Mouse (Mus musculus) heart, postnatal 10 days (tissue): ENCODE measurements around the gene Gp9. TPM values are rescaled to one million over a fixed set of nuclear protein-coding genes. Genes with fewer than 3 reads are reported as not detected.
"Not testable (repeated sequence)": the region's sequence is repeated elsewhere in the genome, so short reads cannot be mapped to it uniquely, and the experiment has no call there.

Experiments used
- DNase-seq, 2 experiments: peaks; one replicate each; pipeline ENCODE4 v3.0.0; 2021
- intact Hi-C: fragments of 180-260 bp; cut with DNase I; formaldehyde crosslinking; loops from one replicate; pipeline ENCODE4 v1.15.1; 2025
- total RNA-seq, 2 experiments: library from RNA; stranded (reverse); gene quantifications; 2 replicates each; pipeline ENCODE4 v1.2.3; 2021

Gp9 gene
- total RNA-seq, 2 experiments from 2014 or later = 0.72 to 1.3 TPM

GRCm38 (mm10) chr6:87748078-87748477 is 29.8 kb upstream of the Gp9 start:
- no peak for DNase-seq
- intact Hi-C loops = no loop called here

- intact Hi-C loops = no loop called here
- no peak for DNase-seq
Measured at GRCm38 (mm10) chr6:87748531-87748930, 29.3 kb upstream of the Gp9 start.

- no peak for DNase-seq
- intact Hi-C loops = no loop called here
Measured at GRCm38 (mm10) chr6:87750184-87750910, 27.5 kb upstream of the Gp9 start.

DNA sequence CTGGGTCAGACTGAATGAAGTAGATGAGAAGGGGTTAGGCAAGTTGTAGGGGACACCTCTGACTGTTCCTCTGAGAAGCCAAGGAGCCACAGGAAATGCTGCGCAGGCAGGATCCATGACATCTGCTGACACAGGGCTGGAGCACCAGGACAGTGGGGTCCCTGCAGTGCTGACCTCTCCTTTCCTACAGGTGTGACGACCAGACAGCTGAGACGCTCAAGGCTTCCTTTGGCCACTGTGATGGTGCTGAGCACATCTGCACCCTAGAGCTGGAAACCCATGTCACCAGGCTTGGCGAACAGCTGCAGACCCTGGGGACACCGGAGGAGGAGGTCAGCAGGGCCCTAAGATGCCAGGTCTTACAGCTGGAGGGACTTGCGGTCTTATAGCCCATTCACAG is 26.3 kb upstream of the Gp9 start:
- intact Hi-C loops = no loop called here
- no peak for DNase-seq

DNA sequence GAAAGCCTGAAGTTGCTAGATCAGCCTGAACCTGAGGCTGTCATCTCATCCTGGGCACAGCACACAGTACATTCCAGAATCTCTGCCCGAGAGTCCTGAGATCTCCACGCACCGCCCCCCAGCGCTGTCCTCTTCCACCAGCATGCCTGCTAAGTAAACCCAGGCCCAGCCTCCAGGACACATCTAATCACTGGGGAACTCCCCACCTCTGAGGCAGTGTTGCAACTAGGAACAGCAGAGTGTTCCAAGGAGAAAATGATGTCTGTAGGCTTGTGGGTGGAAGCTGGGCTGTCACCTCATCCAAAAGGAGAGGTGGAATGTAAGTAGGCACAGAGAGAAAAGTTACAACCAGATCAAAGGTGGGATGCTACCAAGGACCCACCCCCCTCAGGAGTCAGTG is 22.7 kb upstream of the Gp9 start:
- DNase-seq = no peak
- intact Hi-C loops = no loop called here

DNA sequence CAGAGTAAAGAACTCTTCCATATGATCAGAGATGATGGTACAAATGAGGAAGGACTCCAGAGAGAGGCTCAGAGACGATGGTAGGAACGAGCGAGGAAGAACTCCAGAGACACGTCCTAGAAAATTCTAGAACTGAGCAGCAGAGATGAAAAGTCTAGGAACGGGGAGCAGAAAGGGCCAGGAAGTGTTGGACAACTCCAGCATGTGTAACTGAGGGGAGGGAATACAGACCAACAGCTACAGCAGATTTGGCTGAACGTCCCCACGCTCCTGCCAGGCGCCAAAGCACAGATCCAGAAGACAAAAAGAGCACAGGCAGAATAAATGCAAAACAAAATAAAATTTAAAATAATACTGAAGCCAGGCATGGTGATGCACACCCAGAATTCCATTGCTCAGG is 21.0 kb upstream of the Gp9 start:
- intact Hi-C loops = no loop called here
- no peak for DNase-seq

GRCm38 (mm10) chr6:87759404-87759803 is 18.5 kb upstream of the Gp9 start:
- DNase-seq = no peak
- intact Hi-C loops = no loop called here

GRCm38 (mm10) chr6:87759850-87760249 is 18.0 kb upstream of the Gp9 start:
- intact Hi-C loops = loop anchor here (5.0 kb wide), 2 partner anchors 52 to 67 kb away; partner anchors contain the start of gene Rab43

GRCm38 (mm10) chr6:87762161-87762560 is 15.7 kb upstream of the Gp9 start:
- intact Hi-C loops = loop anchor here (5.0 kb wide), 2 partner anchors 50 to 65 kb away; partner anchors contain the start of gene Rab43
- no peak for DNase-seq

More at GRCm38 (mm10) chr6:87759850-87760249, 18.0 kb upstream of the Gp9 start:
- no peak for DNase-seq

- intact Hi-C loops = loop anchor here (5.0 kb wide), 2 partner anchors 49 to 64 kb away; partner anchors contain the start of gene Rab43
- peak in 1 of 2 experiments; percentile 54 for DNase-seq
Measured at GRCm38 (mm10) chr6:87763376-87764280, 14.2 kb upstream of the Gp9 start.

- not testable (repeated sequence) for DNase-seq
- intact Hi-C loops = loop anchor here (5.0 kb wide), 2 partner anchors 48 to 63 kb away; partner anchors contain the start of gene Rab43
Measured at GRCm38 (mm10) chr6:87764296-87764695, 13.6 kb upstream of the Gp9 start.

GRCm38 (mm10) chr6:87770626-87771025 is 7.2 kb upstream of the Gp9 start:
- peak in 1 of 2 experiments; percentile 27 for DNase-seq
- intact Hi-C loops = loop anchor here (5.0 kb wide), 1 partner anchor 63 kb away; no protein-coding TSS in a partner anchor

DNA sequence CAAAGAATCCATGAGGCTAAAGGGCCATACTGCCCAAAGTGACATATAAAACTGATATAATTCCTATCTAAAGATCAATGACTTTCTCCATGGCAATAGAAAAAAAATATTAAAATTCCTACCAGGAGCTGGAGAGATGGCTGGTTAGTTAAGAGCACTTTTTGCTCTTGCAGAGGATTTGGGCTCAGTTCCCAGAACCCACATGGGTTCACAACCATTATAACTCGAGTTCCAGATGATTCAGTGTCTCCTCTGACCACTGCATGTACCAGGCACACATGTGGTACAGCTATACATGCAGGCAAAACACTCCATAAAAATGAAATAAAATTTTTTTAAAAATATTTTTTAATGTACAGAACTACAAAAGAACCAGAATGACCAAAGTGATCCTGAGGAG is 3.4 kb upstream of the Gp9 start:
- intact Hi-C loops = loop anchor here (5.0 kb wide), 1 partner anchor 67 kb away; no protein-coding TSS in a partner anchor
- DNase-seq = no peak

- intact Hi-C loops = loop anchor here (5.0 kb wide), 1 partner anchor 68 kb away; no protein-coding TSS in a partner anchor
- DNase-seq = no peak
Measured at GRCm38 (mm10) chr6:87774909-87775308, 3.0 kb upstream of the Gp9 start.

DNA sequence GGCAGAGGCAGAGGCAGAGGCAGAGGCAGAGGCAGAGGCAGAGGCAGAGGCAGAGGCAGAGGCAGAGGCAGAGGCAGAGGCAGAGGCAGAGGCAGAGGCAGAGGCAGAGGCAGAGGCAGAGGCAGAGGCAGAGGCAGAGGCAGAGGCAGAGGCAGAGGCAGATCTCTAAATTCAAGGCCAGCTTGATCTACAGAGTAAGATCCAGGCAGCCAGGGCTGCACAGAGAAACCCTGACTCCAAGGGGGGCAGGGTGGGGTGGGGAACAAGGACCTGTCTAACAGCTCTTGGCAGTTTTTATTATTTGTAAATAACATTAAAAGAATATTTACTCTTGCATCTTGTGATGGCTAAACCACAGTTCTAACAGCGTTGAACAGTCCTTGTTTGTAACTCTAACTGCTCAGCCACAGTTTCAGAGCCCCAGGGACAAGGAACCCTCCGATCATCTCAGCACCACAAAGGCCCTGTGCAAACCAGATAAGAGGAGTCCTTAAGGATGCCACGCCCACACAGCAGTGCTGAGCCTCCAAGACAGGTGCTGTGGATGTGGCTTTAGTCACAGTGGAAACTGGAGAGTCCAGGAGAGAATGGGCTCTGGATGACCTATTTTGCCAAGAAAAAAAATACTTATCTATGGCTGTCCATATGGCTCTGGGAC is 2.2 kb upstream of the Gp9 start:
- DNase-seq = no peak
- intact Hi-C loops = no loop called here

GRCm38 (mm10) chr6:87776663-87777062 is 1.2 kb upstream of the Gp9 start:
- intact Hi-C loops = no loop called here
- no peak for DNase-seq

DNA sequence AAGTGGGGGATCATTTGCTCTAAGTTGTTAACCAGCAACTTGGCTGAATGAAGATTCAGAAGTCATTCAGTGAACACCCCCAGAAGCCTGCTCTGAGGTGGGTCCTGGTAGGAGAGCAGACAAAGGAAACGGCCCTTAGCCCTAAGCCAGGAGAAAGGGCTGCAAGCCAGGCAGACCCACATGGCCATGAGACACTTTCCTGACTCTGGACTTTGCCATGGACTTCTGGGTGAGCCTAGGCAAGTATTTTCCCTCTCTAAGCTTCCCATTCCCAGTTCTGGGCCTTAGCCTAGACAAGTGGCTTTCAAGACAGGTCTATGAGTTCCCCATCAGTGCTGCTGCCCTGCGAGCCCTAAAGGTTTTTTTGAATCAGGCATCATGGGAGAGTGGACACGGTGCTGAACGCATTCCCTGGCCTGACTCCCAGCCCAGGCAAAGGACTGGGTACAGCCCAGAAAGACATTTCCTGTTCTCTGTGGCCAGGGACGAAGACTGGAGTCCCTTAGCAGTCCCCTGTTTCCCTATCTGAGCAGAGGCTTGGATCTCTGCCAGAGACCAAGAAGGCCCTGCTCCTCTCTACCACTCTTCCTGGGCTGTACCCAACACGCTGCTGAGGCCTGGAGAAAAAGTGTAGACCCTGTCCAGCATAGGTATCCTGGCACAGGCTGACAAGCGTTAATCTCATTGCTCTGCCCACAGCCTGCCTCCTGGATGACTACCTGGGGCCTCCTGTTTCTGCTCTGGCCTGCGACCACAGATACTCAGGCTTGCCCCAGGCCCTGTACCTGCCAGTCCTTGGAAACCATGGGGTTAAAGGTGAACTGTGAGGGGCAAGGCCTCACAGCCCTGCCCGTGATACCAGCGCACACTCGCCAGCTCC is 662 bp downstream of the Gp9 start:
- peak; percentile 38 to 47 for DNase-seq
- intact Hi-C loops = no loop called here

GRCm38 (mm10) chr6:87779174-87780165 is 1.6 kb downstream of the Gp9 start:
- DNase-seq = no peak
- intact Hi-C loops = no loop called here
